Mouse (Mus musculus) megakaryocyte, embryonic 14.5 days (primary cell): ENCODE measurements around the gene P2ry13. TPM values are rescaled to one million over a fixed set of nuclear protein-coding genes. Genes with fewer than 3 reads are reported as not detected.

Source experiments
- H3K27me3 ChIP-seq: replicated peaks from 2 replicates; pipeline ENCODE3; 2012; ENCODE audit warnings: inconsistent platforms
- H3K36me3 ChIP-seq: replicated peaks from 2 replicates; pipeline ENCODE3; 2012; ENCODE audit warnings: low read length, inconsistent platforms, mixed read lengths
- H3K4me1 ChIP-seq: 2 replicates; pipeline ENCODE4 v1.6.1; 2012; ENCODE audit warnings: inconsistent platforms
- H3K4me3 ChIP-seq: replicated peaks from 2 replicates; pipeline ENCODE3; 2012; ENCODE audit warnings: moderate library complexity, mild to moderate bottlenecking, inconsistent platforms
- H3K9me3 ChIP-seq: 2 replicates; pipeline ENCODE4 v1.6.1; 2012; ENCODE audit warnings: inconsistent platforms
- FLI1 ChIP-seq: IDR thresholded peaks from 2 replicates; pipeline ENCODE4 v1.6.1; 2012; ENCODE audit warnings: low read length, inconsistent platforms, mixed read lengths
- GATA1 ChIP-seq: IDR thresholded peaks from 3 replicates; pipeline ENCODE4 v1.6.1; 2012; ENCODE audit warnings: mixed read lengths, low read length, inconsistent platforms, borderline replicate concordance
- polyA plus RNA-seq: library from polyadenylated mRNA; stranded (reverse); fragments of >175 nt; gene quantifications from 2 replicates; pipeline ENCODE4 v1.2.3, GENCODE M21; 2012; ENCODE audit warnings: low replicate concordance; ENCODE audit not compliant: insufficient read depth

Gene P2ry13
- polyA plus RNA-seq, 1 experiment = not detected

DNA sequence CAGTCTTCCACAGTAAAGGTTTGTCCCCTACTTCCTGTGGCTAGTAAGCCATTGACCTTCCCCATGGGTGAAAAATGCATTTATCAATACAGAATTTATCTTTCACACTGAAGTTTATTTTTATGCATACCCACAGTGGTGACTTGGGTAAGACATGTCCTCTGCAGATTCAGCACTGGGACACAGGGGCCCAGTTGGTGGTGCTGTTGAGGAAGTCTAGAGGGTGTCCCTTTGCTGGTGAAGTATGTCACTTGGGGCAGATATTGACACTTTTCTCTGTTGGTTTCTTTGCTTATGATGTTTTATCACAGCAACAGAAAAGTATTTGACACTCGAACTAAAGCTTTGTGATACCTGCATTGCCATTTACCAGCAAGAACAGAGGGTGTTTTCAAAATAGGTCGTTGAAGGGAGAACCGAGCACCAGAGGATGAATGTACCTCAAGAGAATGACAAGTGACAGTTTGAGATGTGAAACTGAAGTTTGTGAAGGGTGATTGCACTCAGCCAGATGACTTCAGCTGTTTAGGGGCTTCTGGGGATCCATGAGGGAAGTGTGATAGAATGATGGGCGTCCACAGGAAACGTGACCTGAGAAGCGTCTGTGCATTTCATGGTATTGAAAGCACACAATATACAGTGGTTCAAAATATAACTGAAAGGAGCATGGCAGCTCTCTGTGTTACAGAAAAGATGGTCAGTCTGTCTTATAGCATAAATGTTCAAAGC lies 36.1 kb downstream of the P2ry13 start:
- Histone ChIP-seq H3K4me1 (peaks cover 86% of the 10 kb centered on the region), H3K27me3 (no peaks in the 10 kb centered on the region), H3K36me3 (peaks cover 39% of the 10 kb centered on the region), H3K4me3 (peak overlapping the region; percentile 7), H3K9me3 (no peaks in the 10 kb centered on the region)
- TF ChIP-seq GATA1 (no peak), FLI1 (no peak)

DNA sequence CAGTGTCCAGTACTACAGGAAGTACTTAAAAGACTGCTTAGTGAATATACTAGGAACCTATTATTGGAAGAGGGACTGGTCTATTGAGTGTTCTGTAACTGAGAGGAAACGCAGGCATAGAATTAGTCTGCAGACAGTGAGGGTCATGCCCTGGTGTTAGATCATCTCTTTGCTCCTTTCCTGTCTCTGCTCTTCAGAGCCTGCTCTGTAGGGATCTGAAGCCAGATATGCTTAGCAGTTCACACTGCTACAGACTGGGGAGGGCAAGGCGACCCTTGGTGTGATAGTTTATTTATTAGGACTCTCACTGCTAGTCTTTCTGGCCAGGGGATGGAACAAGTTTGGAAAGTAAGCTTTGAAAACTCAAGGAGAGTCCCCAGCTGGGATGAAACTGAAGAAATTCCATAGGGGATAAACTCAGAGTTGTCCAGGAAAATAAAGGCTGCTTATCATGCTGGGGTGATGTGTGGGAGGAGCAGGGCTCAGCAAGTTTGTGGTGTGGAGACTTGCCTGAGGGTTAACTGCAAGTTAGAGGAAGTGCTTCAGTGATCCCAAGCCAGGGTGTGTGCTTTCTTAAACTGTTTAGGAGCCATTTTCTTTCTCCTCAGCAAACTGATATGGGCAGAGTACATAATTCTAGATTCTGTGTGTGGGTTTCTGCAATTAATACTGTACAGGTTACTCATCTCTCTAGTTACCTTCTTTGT lies 40.6 kb downstream of the P2ry13 start:
- Histone ChIP-seq H3K9me3 (no peaks in the 10 kb centered on the region), H3K4me1 (peaks cover 81% of the 10 kb centered on the region), H3K4me3 (peak overlapping the region; percentile 76), H3K27me3 (no peaks in the 10 kb centered on the region), H3K36me3 (peaks cover 30% of the 10 kb centered on the region)
- TF ChIP-seq GATA1 = no peak
- no peak for TF ChIP-seq FLI1

DNA sequence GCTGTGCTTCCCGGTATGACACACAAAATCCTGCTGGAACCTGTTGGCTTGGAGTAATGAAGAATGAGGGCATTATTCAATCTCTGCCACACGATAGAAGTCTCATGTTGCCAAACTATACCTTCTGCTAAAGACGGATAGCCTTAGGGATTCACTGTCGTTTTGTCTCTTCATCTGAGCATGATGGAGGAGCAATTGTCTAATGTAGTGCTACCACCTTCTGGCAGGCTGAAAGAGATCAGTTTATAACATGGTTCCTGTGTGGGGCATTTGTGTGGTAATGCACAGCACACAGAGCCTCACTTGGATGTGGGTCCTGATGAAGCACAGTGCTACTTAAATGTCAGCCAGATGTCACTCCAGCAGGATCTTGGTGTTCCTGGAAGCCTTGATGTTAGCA lies 41.5 kb downstream of the P2ry13 start:
- peaks cover 30% of the 10 kb centered on the region for H3K36me3 ChIP-seq
- no peaks in the 10 kb centered on the region for H3K9me3 ChIP-seq
- H3K4me3 ChIP-seq = no peak overlapping the region
- TF ChIP-seq GATA1 (no peak), FLI1 (no peak)
- H3K4me1 ChIP-seq = peaks cover 72% of the 10 kb centered on the region
- no peaks in the 10 kb centered on the region for H3K27me3 ChIP-seq

DNA sequence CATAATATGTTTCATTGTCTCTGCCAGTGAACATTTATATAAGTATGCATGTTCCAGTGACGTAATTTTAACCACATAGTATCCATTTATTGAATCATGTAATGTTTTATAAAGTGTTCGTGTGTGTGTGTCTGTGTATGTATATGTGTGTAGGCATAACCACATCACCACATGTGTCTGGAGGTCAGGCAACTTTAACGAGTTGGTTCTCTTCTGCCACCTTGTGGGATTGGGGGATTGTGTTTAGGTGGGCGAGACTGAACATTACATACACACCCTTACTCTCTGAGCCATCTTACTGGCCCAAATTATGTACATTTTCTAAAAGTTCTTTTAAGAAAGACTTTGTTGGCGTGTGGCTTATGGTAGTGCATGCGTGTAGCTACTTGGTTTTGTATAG lies 42.2 kb downstream of the P2ry13 start:
- no peaks in the 10 kb centered on the region for H3K27me3 ChIP-seq
- peaks cover 65% of the 10 kb centered on the region for H3K4me1 ChIP-seq
- peaks cover 25% of the 10 kb centered on the region for H3K36me3 ChIP-seq
- no peak overlapping the region for H3K4me3 ChIP-seq
- no peaks in the 10 kb centered on the region for H3K9me3 ChIP-seq
- TF ChIP-seq FLI1 (no peak), GATA1 (no peak)

DNA sequence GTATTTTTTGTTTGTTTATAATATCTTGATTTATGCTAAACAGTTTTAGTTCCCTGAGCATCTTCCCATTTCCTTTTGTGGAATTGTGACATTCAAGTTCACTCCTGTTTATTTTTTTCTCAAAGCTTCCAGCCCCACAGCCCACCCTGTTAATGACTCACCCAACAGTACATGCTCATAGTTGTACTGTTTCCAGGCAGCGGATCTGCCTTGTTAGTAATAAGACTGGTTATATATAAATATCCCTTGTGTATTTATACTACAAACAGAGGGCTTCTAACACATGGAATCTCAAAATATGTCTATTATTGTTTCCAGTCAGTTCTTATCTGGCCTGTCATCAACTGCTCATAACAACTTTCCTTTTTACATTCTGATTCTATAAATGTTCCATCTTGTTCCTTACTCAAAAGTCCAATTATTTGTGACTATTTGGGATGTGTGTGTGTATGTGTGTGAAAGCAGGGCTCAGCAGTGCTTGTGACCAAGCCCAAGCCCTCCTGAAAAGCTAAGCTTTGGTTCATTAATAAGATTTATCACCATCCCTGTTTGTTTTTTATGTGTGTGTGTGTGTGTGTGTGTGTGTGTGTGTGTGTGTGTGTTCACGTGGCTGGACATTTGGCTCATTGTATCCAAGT lies 43.1 kb downstream of the P2ry13 start:
- H3K4me3 ChIP-seq = no peak overlapping the region
- peaks cover 58% of the 10 kb centered on the region for H3K4me1 ChIP-seq
- H3K27me3 ChIP-seq = no peaks in the 10 kb centered on the region
- no peaks in the 10 kb centered on the region for H3K9me3 ChIP-seq
- TF ChIP-seq FLI1 = no peak
- TF ChIP-seq GATA1 = no peak
- peaks cover 25% of the 10 kb centered on the region for H3K36me3 ChIP-seq

DNA sequence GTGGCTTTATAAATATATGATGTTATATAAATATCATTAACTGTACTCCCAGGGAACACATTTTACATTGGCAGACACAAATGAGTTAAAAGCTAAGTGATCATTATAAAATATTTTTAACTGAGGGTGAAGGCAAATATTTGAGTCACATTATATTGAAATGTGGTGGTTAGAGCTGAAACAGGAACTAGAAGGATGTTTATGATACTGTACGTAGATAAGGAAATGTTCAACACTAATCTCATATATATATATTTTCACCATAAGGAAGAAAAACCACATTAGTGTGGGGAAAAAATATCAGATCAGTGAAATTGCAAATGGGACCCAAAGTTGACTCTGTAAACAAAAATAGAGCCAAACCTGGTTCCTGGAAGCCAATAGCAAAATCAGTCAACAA lies 50.2 kb downstream of the P2ry13 start:
- no peak overlapping the region for H3K4me3 ChIP-seq
- peaks cover 71% of the 10 kb centered on the region for H3K36me3 ChIP-seq
- peaks cover 50% of the 10 kb centered on the region for H3K4me1 ChIP-seq
- TF ChIP-seq GATA1 = no peak
- H3K9me3 ChIP-seq = no peaks in the 10 kb centered on the region
- H3K27me3 ChIP-seq = no peaks in the 10 kb centered on the region

Other genes starting within 250 kb of the P2ry13 start
- gene Med12l, start 205.1 kb downstream of the P2ry13 start, polyA plus RNA-seq = 12.6 and 12.7 TPM in 2 replicates
- gene Gpr171, start 109.1 kb downstream of the P2ry13 start, polyA plus RNA-seq = 3.0 and 6.1 TPM in 2 replicates
- 0.62 TPM in 1 of 2 replicates, not detected in the other for gene P2ry14, start 57.3 kb downstream of the P2ry13 start, polyA plus RNA-seq
- gene Gpr87, start 15.8 kb downstream of the P2ry13 start, polyA plus RNA-seq = not detected in 2 replicates
- gene P2ry12, start 52.0 kb upstream of the P2ry13 start, polyA plus RNA-seq = 1.6 TPM in 1 of 2 replicates, not detected in the other
- not detected in 2 replicates for gene Igsf10, start 133.5 kb upstream of the P2ry13 start, polyA plus RNA-seq